Mouse (Mus musculus) midbrain, embryonic 10.5 days (tissue): ENCODE results near the gene Evc. TPM values are rescaled to one million over a fixed set of nuclear protein-coding genes. Genes with fewer than 3 reads are reported as not detected.
A peak's percentile ranks its signal among the peaks of the same experiment; 100 is the strongest.

ENCODE experiments used
- DNase-seq: peaks from one replicate; pipeline ENCODE4 v3.0.0-alpha.2; 2017; ENCODE audit warnings: low spot score
- H3K27ac ChIP-seq: fragments of 300-500 bp; sonication (generic); replicated peaks from 2 replicates; pipeline ENCODE4 v1.5.1; 2016; ENCODE audit warnings: mild to moderate bottlenecking
- H3K27me3 ChIP-seq: fragments of 300-500 bp; sonication (generic); 2 replicates; pipeline ENCODE4 v1.6.1; 2016; ENCODE audit warnings: low read depth, mild to moderate bottlenecking; ENCODE audit not compliant: poor library complexity, severe bottlenecking
- H3K36me3 ChIP-seq: fragments of 300-500 bp; sonication (generic); 2 replicates; pipeline ENCODE4 v1.6.1; 2016; ENCODE audit warnings: mild to moderate bottlenecking, moderate library complexity
- H3K4me1 ChIP-seq: fragments of 300-500 bp; sonication (generic); 2 replicates; pipeline ENCODE4 v1.6.1; 2016
- H3K4me3 ChIP-seq: fragments of 300-500 bp; sonication (generic); 2 replicates; pipeline ENCODE4 v1.5.1; 2016; ENCODE audit warnings: mild to moderate bottlenecking, moderate library complexity
- H3K9me3 ChIP-seq: fragments of 300-500 bp; sonication (generic); replicated peaks from 2 replicates; pipeline ENCODE4 v1.6.1; 2016; ENCODE audit warnings: mild to moderate bottlenecking
- WGBS: fragments of 180-500 bp; shearing (Covaris S2); methylation state at CpG from one replicate; pipeline ENCODE4 v1.1.7; 2016; 5-methylcytosine and 5-hydroxymethylcytosine counted together
- polyA plus RNA-seq: library from polyadenylated mRNA; unstranded; fragments of >200 nt; fragmentation: Nextera tagmentation; extraction: Ambion mirVana; gene quantifications from 2 replicates; pipeline ENCODE4 v1.2.1, GENCODE M21; 2016

Gene Evc
- polyA plus RNA-seq, 1 experiment from 2014 or later, result 23.3 TPM

DNA sequence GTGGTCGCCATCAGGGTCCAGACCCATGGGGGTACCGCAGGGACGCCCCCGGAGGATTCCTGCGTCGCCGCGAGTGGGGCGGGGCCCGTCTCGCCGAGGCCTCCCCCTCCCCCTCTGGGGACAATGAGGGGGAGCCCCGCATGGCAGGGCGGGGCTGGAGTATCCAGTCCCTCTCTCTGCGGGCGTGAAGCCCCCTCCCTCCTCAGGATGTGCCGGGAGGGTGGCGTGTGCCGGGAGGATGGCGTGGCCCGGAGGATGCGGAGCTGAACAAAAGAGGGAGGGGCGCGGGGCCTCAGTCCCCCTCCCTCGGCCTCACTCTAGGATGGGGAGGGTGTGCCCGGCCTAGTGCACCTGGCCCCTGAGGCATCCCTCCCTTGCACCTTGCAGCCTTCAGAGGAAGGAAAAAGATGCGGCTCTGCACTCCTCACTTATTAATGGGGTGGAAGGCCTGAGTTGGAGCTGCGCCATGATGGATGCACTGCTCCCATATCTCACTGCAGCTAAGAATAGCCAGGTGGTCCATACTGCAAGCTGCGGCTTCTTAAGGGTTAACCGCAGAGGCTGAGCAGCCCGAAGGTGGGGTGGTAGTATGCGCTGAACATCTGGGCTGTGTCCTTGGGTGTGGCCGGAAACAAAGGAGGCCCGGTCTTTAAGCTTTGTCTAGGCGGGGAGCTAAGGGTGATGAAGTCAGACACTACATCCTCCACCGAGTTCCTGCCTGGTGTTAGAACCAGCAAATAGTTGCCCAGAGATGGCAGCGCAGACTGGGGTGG is 90.4 kb downstream of the Evc start:
- Histone ChIP-seq H3K4me3 (peak overlapping the region; percentile 87), H3K4me1 (peaks cover 77% of the 10 kb centered on the region), H3K36me3 (no peaks in the 10 kb centered on the region), H3K27me3 (peaks cover 57% of the 10 kb centered on the region), H3K9me3 (no peaks in the 10 kb centered on the region), H3K27ac (peak overlapping the region; percentile 95)
- peak; percentile 52 for DNase-seq
- under 1% methylated on average over 32 of the region's 37 CpGs for WGBS

DNA sequence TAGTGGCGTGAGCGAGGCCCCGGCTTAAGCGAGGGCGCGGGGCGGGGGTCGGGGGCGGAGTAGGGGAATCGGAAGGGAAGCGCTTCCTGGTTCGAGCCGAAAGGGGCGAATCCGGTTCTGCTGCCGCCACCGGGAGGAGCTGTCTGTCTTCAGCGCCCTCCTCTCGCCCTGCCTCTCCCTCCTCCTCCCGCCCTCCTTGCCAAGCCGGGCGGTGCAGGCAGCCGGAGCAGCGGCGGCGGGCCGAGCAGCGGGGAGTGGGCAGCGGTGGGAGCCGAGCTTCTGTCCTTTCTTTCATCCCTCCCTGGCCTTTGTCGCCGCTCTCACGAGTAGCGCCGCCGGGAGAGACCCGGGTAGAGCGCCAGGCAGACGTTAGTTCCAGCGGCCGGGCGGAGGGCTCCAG is 91.0 kb downstream of the Evc start:
- WGBS, result under 1% methylated on average over 42 of the region's 42 CpGs
- Histone ChIP-seq H3K27me3 (peaks cover 64% of the 10 kb centered on the region), H3K4me1 (peaks cover 80% of the 10 kb centered on the region)

DNA sequence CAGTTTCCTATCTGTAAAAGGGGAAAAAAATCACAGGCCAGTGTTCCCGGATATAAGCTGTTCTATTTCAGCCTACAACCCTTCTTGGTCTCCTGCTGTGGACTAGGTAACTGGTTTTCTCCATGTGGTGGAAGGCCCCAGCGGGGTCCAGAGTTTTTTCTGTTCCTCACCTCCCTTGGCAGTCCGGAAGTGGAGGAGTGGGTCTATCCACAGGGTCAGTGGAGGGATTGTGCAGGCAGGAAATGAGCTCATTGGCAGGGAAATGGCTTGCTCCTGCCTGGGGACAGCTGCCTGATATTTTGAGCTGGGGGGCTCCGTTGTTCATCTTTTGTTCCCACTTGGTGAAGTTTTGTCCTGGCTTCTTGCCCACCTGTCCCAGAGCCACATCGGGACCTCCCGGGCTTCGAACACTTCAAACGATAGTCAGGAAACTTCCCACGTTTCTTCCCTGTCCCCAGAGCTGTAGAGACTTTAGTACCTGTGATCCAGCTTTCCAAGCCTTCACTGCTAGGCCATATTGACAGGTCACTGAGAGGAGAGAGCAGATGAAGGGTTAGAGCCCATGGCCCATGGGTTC is 91.9 kb downstream of the Evc start:
- Histone ChIP-seq H3K4me1 (peaks cover 80% of the 10 kb centered on the region), H3K27ac (peak overlapping the region; percentile 95), H3K27me3 (peaks cover 73% of the 10 kb centered on the region), H3K9me3 (no peaks in the 10 kb centered on the region), H3K36me3 (no peaks in the 10 kb centered on the region), H3K4me3 (peak overlapping the region; percentile 87)
- no peak for DNase-seq
- WGBS, result 47% methylated on average over 9 of the region's 9 CpGs

More for the DNA sequence above, 91.0 kb downstream of the Evc start:
- H3K36me3 ChIP-seq, result no peaks in the 10 kb centered on the region
- H3K4me3 ChIP-seq, result peak overlapping the region; percentile 87
- peak; percentile 83 for DNase-seq
- peak overlapping the region; percentile 95 for H3K27ac ChIP-seq
- H3K9me3 ChIP-seq, result no peaks in the 10 kb centered on the region

DNA sequence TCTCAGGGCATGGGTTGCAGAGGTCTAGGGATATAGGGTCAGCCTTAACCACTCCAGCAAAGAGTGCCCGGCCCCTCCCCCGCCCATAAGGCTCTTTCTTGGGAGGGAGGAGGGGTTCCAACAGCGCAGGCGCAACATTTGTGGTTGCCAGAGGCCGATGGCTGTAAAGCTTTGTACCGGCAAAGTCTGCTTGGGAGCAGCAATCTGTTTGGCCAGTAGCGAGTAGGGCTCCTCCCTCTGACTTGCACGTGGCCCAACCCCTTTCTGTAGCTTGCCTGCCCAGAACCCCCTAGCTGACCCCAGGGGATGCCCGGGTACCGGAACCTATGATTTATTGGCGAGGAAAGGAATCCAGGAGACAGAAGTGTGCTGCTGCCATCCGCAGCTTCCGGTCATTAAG is 92.5 kb downstream of the Evc start:
- WGBS, result 3% methylated on average over 13 of the region's 13 CpGs
- peak; percentile 65 for DNase-seq
- Histone ChIP-seq H3K4me3 (peak overlapping the region; percentile 87), H3K27ac (peak overlapping the region; percentile 95), H3K9me3 (no peaks in the 10 kb centered on the region), H3K4me1 (peaks cover 78% of the 10 kb centered on the region), H3K27me3 (peaks cover 79% of the 10 kb centered on the region), H3K36me3 (no peaks in the 10 kb centered on the region)

DNA sequence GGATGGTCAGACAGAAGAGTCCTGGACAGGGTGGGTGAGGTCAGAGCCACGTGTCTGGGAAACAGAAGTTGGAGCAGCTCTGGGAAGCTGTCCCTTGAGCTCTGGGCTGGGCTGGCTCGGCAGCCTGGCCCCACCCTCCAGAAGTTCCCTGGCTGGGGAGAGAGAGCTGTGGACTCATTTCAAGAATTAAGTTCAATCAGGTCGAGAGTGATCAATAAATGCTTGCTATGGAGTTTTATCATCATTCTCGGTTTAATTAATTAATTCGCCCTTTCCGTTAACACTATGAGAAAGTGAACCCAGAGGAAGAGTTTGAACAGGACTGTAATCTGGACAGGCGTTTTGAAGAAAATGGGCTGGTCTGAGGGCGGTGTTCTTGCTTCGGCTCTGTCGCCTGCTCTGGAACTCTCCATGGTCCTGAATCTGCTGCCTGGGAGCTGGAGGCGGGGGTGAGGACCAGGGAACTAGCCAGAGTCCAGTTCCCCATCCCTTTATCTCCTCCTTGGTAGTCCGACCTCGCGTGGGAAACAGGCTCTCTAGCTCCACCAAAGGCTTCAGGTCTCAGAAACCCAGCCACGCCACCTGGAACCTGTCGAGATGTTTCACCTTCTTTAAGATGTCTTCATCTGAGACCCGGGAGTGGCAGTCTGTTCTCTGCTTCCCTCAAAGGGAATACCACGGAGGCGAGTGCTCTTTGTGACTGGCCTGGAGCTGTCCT is 93.4 kb downstream of the Evc start:
- WGBS, result 1% methylated on average over 19 of the region's 19 CpGs
- peak; percentile 77 for DNase-seq
- Histone ChIP-seq H3K4me1 (peaks cover 70% of the 10 kb centered on the region), H3K36me3 (no peaks in the 10 kb centered on the region), H3K4me3 (peak overlapping the region; percentile 87), H3K27ac (peak overlapping the region; percentile 95), H3K27me3 (peaks cover 81% of the 10 kb centered on the region), H3K9me3 (no peaks in the 10 kb centered on the region)

DNA sequence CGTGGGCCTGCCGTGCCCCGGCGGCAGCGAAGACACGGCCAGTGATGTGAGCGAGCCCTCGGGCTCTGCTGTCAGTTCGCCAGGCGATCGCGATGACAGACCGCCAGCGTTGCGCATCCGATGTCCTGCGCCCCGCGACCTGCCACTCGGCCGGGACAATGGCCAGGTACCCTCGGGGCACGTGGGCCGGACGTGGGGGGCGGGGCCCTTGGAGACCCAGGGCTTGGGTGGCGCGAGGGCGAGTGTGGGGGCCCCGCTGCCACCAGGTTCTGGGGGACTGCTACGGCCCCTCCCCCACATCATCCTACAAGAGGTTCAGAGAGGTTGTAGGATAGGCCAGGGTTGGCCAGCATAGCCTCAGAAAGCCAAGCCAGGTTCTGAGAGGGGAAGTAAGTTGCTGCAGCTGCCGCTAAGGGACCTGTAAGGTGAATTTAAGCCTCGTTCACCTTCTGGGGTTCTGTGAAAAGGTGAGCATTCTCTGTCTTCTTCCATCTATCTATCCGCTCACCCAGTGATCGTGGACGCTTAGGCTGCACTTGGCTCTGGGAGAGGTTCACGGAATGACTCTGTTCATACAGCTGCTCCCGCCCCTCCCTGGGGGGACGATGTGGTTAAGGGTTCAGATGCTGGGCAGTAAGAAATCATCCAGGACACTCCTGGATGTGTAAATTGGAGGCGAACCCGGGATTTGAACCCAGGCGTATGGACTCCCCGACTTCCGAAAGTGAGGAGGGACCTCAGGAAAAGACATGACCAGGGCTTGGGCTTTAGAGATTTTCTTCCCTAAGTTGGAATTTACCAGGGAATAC is 94.1 kb downstream of the Evc start:
- Histone ChIP-seq H3K4me1 (peaks cover 62% of the 10 kb centered on the region), H3K4me3 (peak overlapping the region; percentile 87), H3K9me3 (no peaks in the 10 kb centered on the region), H3K36me3 (no peaks in the 10 kb centered on the region), H3K27me3 (peaks cover 81% of the 10 kb centered on the region), H3K27ac (peak overlapping the region; percentile 42)
- WGBS, result 9% methylated on average over 44 of the region's 44 CpGs
- DNase-seq, result peak; percentile 16

DNA sequence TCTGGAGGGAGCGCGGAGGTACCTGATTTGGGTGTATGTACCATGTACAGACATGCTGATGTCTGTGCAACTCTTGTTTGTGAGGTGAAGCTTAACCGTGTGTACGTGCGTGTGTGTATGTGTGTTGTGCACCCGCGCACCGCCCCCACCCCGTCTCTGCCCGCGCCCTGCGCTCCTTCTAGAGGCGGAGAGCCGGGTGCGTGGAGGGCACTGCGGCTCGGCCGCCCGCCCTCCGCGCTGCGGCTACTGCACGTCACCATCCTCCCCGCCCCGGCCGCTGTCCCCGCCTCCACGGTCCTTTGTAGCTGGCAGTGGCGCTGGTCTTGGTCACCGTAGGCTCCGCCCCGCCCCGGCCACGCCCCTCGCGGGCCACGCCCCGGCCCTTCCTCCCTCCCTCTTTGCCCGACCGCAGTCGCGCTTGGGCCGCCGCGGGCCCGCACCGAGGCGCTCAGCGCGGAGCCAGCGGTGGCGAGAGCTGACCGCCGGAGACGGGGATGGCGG is 95.0 kb downstream of the Evc start, which contains the start of gene Crmp1:
Crmp1 (plus strand) TSS at position 290 of the 501 bp plus-strand sequence.
- under 1% methylated on average over 37 of the region's 56 CpGs for WGBS
- peak; percentile 90 for DNase-seq
- Histone ChIP-seq H3K9me3 (no peaks in the 10 kb centered on the region), H3K27me3 (peaks cover 75% of the 10 kb centered on the region), H3K27ac (peak within 1 kb of the TSS; percentile 42), H3K4me1 (peaks cover 53% of the 10 kb centered on the region), H3K36me3 (no peaks in the 10 kb centered on the region), H3K4me3 (peak within 1 kb of the TSS; percentile 87)

DNA sequence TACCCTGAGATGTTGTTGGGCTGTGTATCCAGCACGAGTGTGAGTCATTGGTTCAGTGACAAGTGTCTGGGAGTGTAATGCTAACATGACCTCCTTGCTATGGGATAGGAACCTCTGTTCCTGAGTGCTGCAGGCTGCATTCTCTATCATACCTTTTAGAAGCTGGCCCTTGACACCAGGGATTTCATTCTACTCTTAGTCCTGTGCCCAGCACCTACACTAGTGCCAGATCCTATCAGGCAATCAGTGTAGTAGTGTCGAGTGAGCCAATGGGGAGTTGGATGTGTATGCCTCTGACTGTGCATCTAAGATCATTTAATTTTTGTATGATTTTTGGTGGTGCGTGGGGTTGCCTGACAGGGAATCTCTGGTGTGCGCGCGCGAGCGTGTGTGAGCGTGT is 95.5 kb downstream of the Evc start:
- Histone ChIP-seq H3K4me1 (peaks cover 49% of the 10 kb centered on the region), H3K27me3 (peaks cover 71% of the 10 kb centered on the region)
- no peak for DNase-seq

DNA sequence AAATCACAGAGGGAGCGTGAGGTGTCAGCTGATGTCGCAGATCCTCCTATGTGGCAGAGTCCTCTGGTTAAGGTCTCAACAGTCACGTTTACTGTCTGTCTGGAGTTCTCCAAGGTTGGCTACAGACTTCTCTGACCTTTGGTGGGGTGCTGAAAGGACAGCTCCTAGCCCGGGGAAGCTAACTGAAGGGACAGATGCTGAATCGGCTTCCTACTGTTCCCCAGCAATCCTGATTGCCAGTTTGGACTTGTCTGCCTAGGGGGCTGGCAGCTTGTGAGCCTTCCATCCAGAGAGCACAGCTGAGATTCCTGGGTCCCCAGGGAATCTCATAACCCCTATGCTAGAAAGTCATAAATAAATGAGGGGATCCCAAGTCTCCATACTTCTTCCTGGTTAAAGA is 96.1 kb downstream of the Evc start:
- Histone ChIP-seq H3K27me3 (peaks cover 70% of the 10 kb centered on the region), H3K4me1 (peaks cover 44% of the 10 kb centered on the region), H3K9me3 (no peaks in the 10 kb centered on the region), H3K4me3 (no peak overlapping the region), H3K36me3 (no peaks in the 10 kb centered on the region), H3K27ac (no peak overlapping the region)
- 0% methylated on average over 5 of the region's 5 CpGs for WGBS
- DNase-seq, result peak; percentile 54

More for the DNA sequence above, 95.5 kb downstream of the Evc start:
- 0 out of 2 replicates have a peak overlapping the region, but pooled peaks have one; percentile 42 for H3K27ac ChIP-seq
- H3K4me3 ChIP-seq, result peak overlapping the region; percentile 87
- H3K9me3 ChIP-seq, result no peaks in the 10 kb centered on the region
- WGBS, result 14% methylated on average over 9 of the region's 9 CpGs
- H3K36me3 ChIP-seq, result no peaks in the 10 kb centered on the region

Other genes starting within 250 kb of the Evc start
- 142 and 235 TPM in 2 replicates for gene Crmp1, start 95.0 kb downstream of the Evc start, polyA plus RNA-seq
- gene Evc2, start 1.6 kb upstream of the Evc start, polyA plus RNA-seq, result 16.0 and 19.0 TPM in 2 replicates